Mouse (Mus musculus) limb, embryonic 10.5 days (tissue): Measurements from ENCODE around the gene Mansc1. TPM values are rescaled to one million over a fixed set of nuclear protein-coding genes. Genes with fewer than 3 reads are reported as not detected.

Experiments
- DNase-seq: peaks from one replicate; pipeline ENCODE4 v3.0.0-alpha.2; 2017; ENCODE audit warnings: low spot score
- H3K27ac ChIP-seq: fragments of 300-500 bp; sonication (generic); 2 replicates; pipeline ENCODE4 v1.5.1; 2016; ENCODE audit warnings: mild to moderate bottlenecking
- H3K27me3 ChIP-seq: fragments of 300-500 bp; sonication (generic); 2 replicates; pipeline ENCODE4 v1.6.1; 2016; ENCODE audit warnings: low read depth, mild to moderate bottlenecking; ENCODE audit not compliant: poor library complexity, severe bottlenecking
- H3K36me3 ChIP-seq: fragments of 300-500 bp; sonication (generic); 2 replicates; pipeline ENCODE4 v1.6.1; 2016; ENCODE audit warnings: mild to moderate bottlenecking, moderate library complexity
- H3K4me1 ChIP-seq: fragments of 300-500 bp; sonication (generic); 2 replicates; pipeline ENCODE4 v1.6.1; 2016
- H3K4me3 ChIP-seq: fragments of 300-500 bp; sonication (generic); 2 replicates; pipeline ENCODE4 v1.5.1; 2016; ENCODE audit warnings: mild to moderate bottlenecking, moderate library complexity
- H3K9me3 ChIP-seq: fragments of 300-500 bp; sonication (generic); replicated peaks from 2 replicates; pipeline ENCODE4 v1.6.1; 2016; ENCODE audit warnings: mild to moderate bottlenecking
- WGBS: fragments of 180-500 bp; shearing (Covaris S2); methylation state at CpG from one replicate; pipeline ENCODE4 v1.1.7; 2016; 5-methylcytosine and 5-hydroxymethylcytosine counted together
- polyA plus RNA-seq: library from polyadenylated mRNA; unstranded; fragments of >200 nt; fragmentation: Nextera tagmentation; extraction: Ambion mirVana; gene quantifications from 2 replicates; pipeline ENCODE4 v1.2.1, GENCODE M21; 2016

Gene Mansc1
- polyA plus RNA-seq, 1 experiment from 2014 or later: 0.33 TPM

- no peak for DNase-seq
- Histone ChIP-seq H3K27me3 (peaks cover 41% of the 10 kb centered on the region), H3K36me3 (no peaks in the 10 kb centered on the region), H3K9me3 (no peaks in the 10 kb centered on the region), H3K4me3 (no peak overlapping the region), H3K4me1 (peaks cover 16% of the 10 kb centered on the region), H3K27ac (no peak overlapping the region)
- WGBS: 68% methylated on average over 9 of the region's 9 CpGs
Observed at GRCm38 (mm10) chr6:134630447-134630846, 1.8 kb downstream of the Mansc1 start.

DNA sequence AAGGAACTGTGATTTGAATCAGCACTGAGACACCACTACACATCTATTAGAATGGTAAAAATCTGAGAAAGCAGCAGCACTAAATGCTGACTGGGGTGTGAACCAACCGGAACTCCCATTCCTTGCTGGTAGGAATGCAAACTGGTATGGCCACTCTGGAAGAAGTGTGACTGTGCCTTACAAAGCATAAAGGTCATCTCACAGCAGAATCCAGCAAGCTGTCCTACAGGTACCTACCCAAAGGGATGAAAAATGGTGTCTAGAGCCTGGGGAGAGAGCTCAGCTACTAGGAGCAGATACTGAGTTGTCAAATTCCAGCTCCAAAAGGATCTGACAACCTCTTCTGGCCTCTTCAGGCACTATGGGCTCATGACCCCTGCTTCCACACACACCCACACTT, 5.7 kb downstream of the Mansc1 start:
- H3K27me3 ChIP-seq: peaks cover 14% of the 10 kb centered on the region
- H3K9me3 ChIP-seq: no peaks in the 10 kb centered on the region
- no peaks in the 10 kb centered on the region for H3K36me3 ChIP-seq
- WGBS: 83% methylated on average over 1 of the region's 1 CpGs
- no peak overlapping the region for H3K4me3 ChIP-seq
- DNase-seq: no peak
- H3K27ac ChIP-seq: no peak overlapping the region
- H3K4me1 ChIP-seq: peaks cover 5% of the 10 kb centered on the region; the same call in 1 of the 2 replicates

DNA sequence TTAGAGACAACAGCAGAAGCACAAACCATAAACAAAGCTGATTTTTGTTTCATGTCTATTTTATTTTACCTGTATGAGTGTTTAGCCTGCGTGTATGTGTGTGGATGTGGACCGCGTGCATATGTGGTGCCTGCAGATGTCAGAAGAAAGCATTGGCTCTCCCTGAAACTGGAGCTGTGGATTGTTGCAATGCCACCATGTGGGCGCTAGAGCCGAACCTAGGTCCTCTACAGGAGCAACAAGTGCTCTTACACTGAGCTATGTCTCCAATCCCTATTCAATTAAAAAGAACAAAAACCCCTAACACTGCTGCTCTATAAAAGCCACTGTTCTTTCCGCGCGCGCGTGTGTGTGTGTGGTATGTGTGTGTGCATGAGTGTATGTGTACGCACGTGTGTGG, 6.9 kb downstream of the Mansc1 start:
- H3K4me3 ChIP-seq: no peak overlapping the region
- WGBS: 58% methylated on average over 12 of the region's 12 CpGs
- H3K27me3 ChIP-seq: peaks cover 3% of the 10 kb centered on the region; the same call in 1 of the 2 replicates
- H3K27ac ChIP-seq: no peak overlapping the region
- DNase-seq: no peak
- H3K9me3 ChIP-seq: no peaks in the 10 kb centered on the region
- H3K36me3 ChIP-seq: no peaks in the 10 kb centered on the region
- H3K4me1 ChIP-seq: peaks cover 5% of the 10 kb centered on the region; the same call in 1 of the 2 replicates

DNA sequence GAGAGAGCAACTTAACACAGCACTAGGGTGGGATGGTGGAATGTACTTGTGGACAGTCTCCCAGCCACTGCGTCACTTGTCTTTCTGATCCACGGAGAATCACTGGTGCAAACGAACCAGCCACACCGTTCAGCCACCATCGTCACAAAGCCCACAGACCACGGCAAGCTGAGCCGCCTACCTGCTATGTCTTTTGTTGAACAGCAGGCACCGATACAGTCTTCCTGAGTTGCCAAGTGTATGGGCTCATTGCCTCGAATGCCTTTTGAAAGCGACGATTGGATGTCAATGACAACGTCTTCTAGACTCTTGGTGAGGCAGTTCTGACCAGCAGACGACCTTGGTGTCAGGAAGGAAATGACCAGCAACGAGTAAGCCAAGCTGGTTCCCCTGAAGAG, 10.7 kb downstream of the Mansc1 start:
- Histone ChIP-seq H3K9me3 (no peaks in the 10 kb centered on the region), H3K36me3 (no peaks in the 10 kb centered on the region), H3K27ac (no peak overlapping the region), H3K4me1 (0 out of 2 replicates have a peak, but pooled peaks cover 5% of the 10 kb centered on the region), H3K4me3 (no peak overlapping the region), H3K27me3 (no peaks in the 10 kb centered on the region)
- WGBS: 82% methylated on average over 14 of the region's 14 CpGs
- no peak for DNase-seq

GRCm38 (mm10) chr6:134620846-134621551, 11.3 kb downstream of the Mansc1 start:
- Histone ChIP-seq H3K9me3 (no peaks in the 10 kb centered on the region), H3K27ac (no peak overlapping the region), H3K36me3 (no peaks in the 10 kb centered on the region), H3K27me3 (no peaks in the 10 kb centered on the region), H3K4me3 (no peak overlapping the region), H3K4me1 (0 out of 2 replicates have a peak, but pooled peaks cover 5% of the 10 kb centered on the region)
- WGBS: 69% methylated on average over 6 of the region's 6 CpGs
- DNase-seq: peak; percentile 50

DNA sequence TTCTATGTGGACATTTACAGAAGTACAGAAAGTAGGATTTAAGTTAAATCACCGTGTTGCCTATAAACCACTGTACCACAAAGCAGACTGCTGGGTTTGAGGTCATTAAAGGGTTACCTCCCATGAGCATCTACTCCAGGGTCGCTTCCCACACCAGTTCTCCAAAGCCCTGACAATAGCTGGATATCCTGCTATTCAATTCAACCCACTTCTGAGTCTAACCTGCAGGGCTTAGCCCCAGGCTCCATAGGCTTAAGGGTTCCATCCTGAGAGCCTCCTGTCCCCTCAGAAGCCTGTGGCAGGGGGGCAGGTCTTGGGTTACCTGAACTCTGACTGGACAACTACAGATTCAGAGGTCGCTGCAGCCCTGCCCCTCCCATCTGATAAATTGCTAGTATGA, 12.2 kb downstream of the Mansc1 start:
- no peak overlapping the region for H3K27ac ChIP-seq
- DNase-seq: no peak
- H3K4me3 ChIP-seq: no peak overlapping the region
- 80% methylated on average over 3 of the region's 3 CpGs for WGBS
- H3K27me3 ChIP-seq: no peaks in the 10 kb centered on the region
- H3K4me1 ChIP-seq: no peaks in the 10 kb centered on the region
- no peaks in the 10 kb centered on the region for H3K9me3 ChIP-seq
- no peaks in the 10 kb centered on the region for H3K36me3 ChIP-seq

- H3K36me3 ChIP-seq: no peaks in the 10 kb centered on the region
- DNase-seq: no peak
- no peak overlapping the region for H3K4me3 ChIP-seq
- 58% methylated on average over 3 of the region's 3 CpGs for WGBS
- H3K27me3 ChIP-seq: no peaks in the 10 kb centered on the region
- no peaks in the 10 kb centered on the region for H3K4me1 ChIP-seq
- H3K9me3 ChIP-seq: no peaks in the 10 kb centered on the region
- no peak overlapping the region for H3K27ac ChIP-seq
Observed at GRCm38 (mm10) chr6:134617589-134617988, 14.7 kb downstream of the Mansc1 start.

DNA sequence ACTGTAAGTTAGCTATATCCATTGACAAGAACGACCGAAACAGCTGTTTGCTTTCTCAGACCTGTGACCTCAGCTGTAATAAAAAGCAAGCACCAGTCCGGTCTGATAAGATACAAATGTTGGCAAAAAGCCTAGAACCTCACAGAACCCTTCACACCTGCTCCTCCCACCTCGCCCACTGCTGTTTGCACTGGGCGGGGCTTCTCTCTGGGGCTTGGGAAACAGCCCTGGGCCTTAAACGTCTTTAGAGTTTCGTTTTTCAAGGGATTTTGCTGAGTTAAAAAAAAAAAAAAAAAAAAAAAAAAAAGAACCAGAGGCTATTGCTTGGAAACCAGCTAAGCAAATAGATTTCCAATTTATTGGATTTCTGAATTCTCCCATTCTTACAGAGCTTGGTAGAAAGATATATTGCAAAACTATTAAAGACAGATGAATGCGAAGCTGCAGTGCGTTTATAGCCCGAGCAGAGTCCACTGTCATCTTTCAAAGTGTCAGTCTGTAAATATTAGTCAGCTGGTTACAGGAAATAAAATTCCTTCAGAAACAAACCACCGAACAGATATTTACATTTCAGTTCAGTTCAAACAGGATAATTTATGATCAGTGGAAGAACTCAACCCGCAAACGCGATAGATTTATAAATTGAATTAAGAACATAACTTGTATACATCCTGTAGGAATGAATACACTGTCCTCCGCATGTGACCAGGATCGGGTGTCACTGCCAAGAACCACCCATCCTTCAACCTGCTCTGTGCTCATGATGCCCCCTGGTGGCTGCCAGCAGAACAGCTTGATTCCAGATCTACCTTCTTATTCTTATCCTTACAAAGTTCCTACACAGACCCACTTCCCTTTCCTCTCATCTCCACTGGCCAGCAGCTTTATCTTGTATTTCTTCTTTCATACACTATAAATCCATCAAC, 17.3 kb downstream of the Mansc1 start:
- peak; percentile 88 for DNase-seq
- Histone ChIP-seq H3K27ac (no peak overlapping the region), H3K9me3 (no peaks in the 10 kb centered on the region), H3K4me1 (peaks cover 9% of the 10 kb centered on the region), H3K4me3 (no peak overlapping the region), H3K27me3 (no peaks in the 10 kb centered on the region), H3K36me3 (no peaks in the 10 kb centered on the region)
- WGBS: 25% methylated on average over 16 of the region's 16 CpGs

DNA sequence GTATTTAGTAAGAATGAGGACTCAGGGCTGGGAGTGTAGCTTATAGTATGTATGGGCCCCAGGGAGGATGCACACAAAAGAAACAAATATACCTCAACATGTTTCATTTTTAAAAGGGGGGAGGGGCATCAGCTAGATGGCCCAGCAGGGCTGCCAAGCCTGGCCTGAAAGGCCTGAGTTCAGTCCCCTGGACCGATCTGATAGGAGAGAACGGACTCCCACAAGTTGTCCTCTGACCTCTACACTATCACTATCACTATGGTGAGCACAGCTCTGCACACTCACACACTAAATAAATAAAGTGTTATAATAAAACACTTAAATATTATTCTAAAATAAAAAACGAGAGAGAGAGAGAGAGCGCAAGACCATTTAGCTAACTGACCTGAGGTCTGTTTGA, 18.0 kb downstream of the Mansc1 start:
- H3K27ac ChIP-seq: no peak overlapping the region
- H3K36me3 ChIP-seq: no peaks in the 10 kb centered on the region
- no peak for DNase-seq
- H3K27me3 ChIP-seq: no peaks in the 10 kb centered on the region
- H3K4me3 ChIP-seq: no peak overlapping the region
- H3K4me1 ChIP-seq: peaks cover 9% of the 10 kb centered on the region
- no peaks in the 10 kb centered on the region for H3K9me3 ChIP-seq
- 89% methylated on average over 4 of the region's 4 CpGs for WGBS

GRCm38 (mm10) chr6:134611896-134612295, 20.4 kb downstream of the Mansc1 start:
- WGBS: 75% methylated on average over 13 of the region's 13 CpGs
- H3K27me3 ChIP-seq: no peaks in the 10 kb centered on the region
- H3K27ac ChIP-seq: no peak overlapping the region
- H3K4me1 ChIP-seq: peaks cover 13% of the 10 kb centered on the region
- H3K36me3 ChIP-seq: no peaks in the 10 kb centered on the region
- H3K9me3 ChIP-seq: no peaks in the 10 kb centered on the region
- H3K4me3 ChIP-seq: no peak overlapping the region
- no peak for DNase-seq

GRCm38 (mm10) chr6:134610380-134610779, 21.9 kb downstream of the Mansc1 start:
- H3K36me3 ChIP-seq: no peaks in the 10 kb centered on the region
- WGBS: 81% methylated on average over 9 of the region's 9 CpGs
- no peak for DNase-seq

DNA sequence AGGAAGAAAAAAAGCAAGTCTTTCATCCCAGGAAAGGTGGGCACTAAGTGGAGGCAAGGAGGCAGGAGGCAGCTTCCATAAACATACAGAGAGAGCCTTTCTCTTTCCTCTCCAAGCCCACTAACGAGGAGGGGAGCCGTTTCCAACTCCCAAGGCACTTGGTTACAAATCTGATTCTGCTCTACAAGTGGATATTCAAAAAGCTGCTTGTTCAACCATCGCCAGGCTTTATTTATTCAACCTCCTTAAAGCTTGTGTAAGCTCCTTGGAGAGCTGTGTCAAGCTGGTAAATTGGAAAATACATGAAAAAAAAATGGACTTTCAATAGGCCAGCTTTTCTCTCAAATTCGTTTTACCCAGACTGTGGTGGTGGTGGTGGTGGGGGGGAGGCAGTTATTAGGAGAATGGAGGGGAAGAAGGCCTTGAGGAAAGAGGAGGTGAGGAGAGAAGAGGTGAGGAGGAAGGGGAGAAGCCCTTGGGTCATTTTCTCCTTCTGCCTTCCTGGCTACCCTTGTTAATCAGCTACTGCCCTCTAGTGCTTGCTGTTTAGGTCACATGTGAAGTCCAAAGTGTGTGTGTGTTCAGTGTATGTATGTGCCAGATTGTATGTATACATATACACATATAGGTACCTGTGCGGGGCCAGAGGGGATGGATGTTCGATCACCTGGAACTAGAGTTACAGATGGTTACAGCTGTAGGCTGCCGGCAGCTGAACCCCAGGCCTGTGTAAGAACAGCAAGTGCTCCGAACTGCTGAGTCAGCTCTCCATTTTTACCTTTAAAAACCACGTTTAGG, 25.1 kb downstream of the Mansc1 start:
- 65% methylated on average over 9 of the region's 9 CpGs for WGBS
- H3K36me3 ChIP-seq: no peaks in the 10 kb centered on the region
- peak overlapping the region; percentile 51 for H3K27ac ChIP-seq
- no peak overlapping the region for H3K4me3 ChIP-seq
- DNase-seq: no peak
- H3K27me3 ChIP-seq: no peaks in the 10 kb centered on the region
- H3K9me3 ChIP-seq: no peaks in the 10 kb centered on the region
- H3K4me1 ChIP-seq: peaks cover 28% of the 10 kb centered on the region

More at GRCm38 (mm10) chr6:134610380-134610779, 21.9 kb downstream of the Mansc1 start:
- H3K9me3 ChIP-seq: no peaks in the 10 kb centered on the region
- peaks cover 21% of the 10 kb centered on the region for H3K4me1 ChIP-seq
- no peak overlapping the region for H3K27ac ChIP-seq
- H3K4me3 ChIP-seq: no peak overlapping the region
- no peaks in the 10 kb centered on the region for H3K27me3 ChIP-seq
